Mouse (Mus musculus): ENCODE data around the gene Cdkl5. TPM values are rescaled to one million over a fixed set of nuclear protein-coding genes. Genes with fewer than 3 reads are reported as not detected.

Cdkl5 gene
- polyA plus RNA-seq, 1 experiment from 2014 or later: 0.66 TPM

DNA sequence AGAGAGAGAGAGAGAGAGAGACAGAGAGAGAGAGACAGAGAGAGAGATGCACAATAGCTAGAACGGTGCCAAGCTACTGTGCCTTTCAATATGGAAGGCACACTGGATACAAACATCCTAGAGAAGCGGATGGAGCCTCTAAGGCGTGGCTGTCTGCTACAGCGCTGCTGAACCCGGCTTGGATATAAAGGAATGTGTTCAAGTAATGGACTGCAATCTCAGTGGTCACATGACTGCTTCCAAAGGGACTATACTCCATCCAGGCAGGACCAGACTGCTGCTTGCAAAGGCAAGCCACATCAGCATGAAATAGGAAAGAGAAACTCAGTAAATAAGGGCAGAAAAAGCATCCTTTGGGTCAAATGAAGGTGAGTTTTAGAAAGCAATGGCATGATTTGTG, 258.9 kb downstream of the Cdkl5 start, which contains the start of gene Ppef1:
Ppef1 (minus strand) TSS at position 116 of the 400 bp plus-strand sequence.
- Histone ChIP-seq H3K4me1 (replicated peaks; ENCODE audit: control insufficient read depth, insufficient read depth, low read length) (no peaks in the 10 kb centered on the region), H3K4me3 (ENCODE audit: low read depth, low read length) (no peak within 1 kb of the TSS), H3K27ac (ENCODE audit: low read depth, low read length) (no peak within 1 kb of the TSS), H3K36me3 (ENCODE audit: control insufficient read depth, insufficient read depth) (no peaks in the 10 kb centered on the region), H3K9me3 (ENCODE audit: control insufficient read depth) (no peaks in the 10 kb centered on the region), H3K4me2 (replicated peaks; ENCODE audit: low read depth) (no peak within 1 kb of the TSS), H3K27me3 (replicated peaks; ENCODE audit: control insufficient read depth, insufficient read depth, low read length) (no peaks in the 10 kb centered on the region), H3K9ac (ENCODE audit: low read depth, low read length) (no peak within 1 kb of the TSS)
- no peak for ATAC-seq
- WGBS: 58% methylated on average over 5 of the region's 5 CpGs
- no peak for TF ChIP-seq CTCF (IDR thresholded peaks at IDR 0.05; ENCODE audit: low read depth)

Other genes with a start within 250 kb of the Cdkl5 start
- gene Rs1, start 226.7 kb downstream of the Cdkl5 start, polyA plus RNA-seq (2015; fragmentation: Nextera tagmentation; extraction: Ambion mirVana): 0.05 TPM in 1 of 2 replicates, not detected in the other
- gene Gja6, start 87.7 kb downstream of the Cdkl5 start, polyA plus RNA-seq (2015; fragmentation: Nextera tagmentation; extraction: Ambion mirVana): 0.09 and 0.29 TPM in 2 replicates
- 0.51 and 0.58 TPM in 2 replicates for gene Scml2, start 122.5 kb upstream of the Cdkl5 start, polyA plus RNA-seq (2015; fragmentation: Nextera tagmentation; extraction: Ambion mirVana)